Mouse (Mus musculus) heart, embryonic 15.5 days (tissue): ENCODE data around the gene Mroh7. TPM values are rescaled to one million over a fixed set of nuclear protein-coding genes. Genes with fewer than 3 reads are reported as not detected.

Experiments
- ATAC-seq: fragments of 200-750 bp; cut with Nextera tagmentation; replicated peaks from 2 replicates; pipeline ENCODE4 v1.8.0; 2017; ENCODE audit warnings: low read depth, moderate TSS enrichment; ENCODE audit not compliant: insufficient number of reproducible peaks, insufficient read depth, low FRiP score
- H3K27ac ChIP-seq: fragments of 300-500 bp; sonication (generic); 2 replicates; pipeline ENCODE4 v1.5.1; 2015; ENCODE audit warnings: mild to moderate bottlenecking, inconsistent platforms
- H3K27me3 ChIP-seq: fragments of 300-500 bp; sonication (generic); 2 replicates; pipeline ENCODE4 v1.6.1; 2015; ENCODE audit warnings: inconsistent platforms
- H3K36me3 ChIP-seq: fragments of 300-500 bp; sonication (generic); 2 replicates; pipeline ENCODE4 v1.6.1; 2015; ENCODE audit warnings: mild to moderate bottlenecking, inconsistent platforms
- H3K4me1 ChIP-seq: fragments of 300-500 bp; sonication (generic); replicated peaks from 2 replicates; pipeline ENCODE4 v1.6.1; 2015; ENCODE audit warnings: inconsistent platforms
- H3K4me2 ChIP-seq: fragments of 300-500 bp; sonication (generic); 2 replicates; pipeline ENCODE4 v1.6.1; 2015; ENCODE audit warnings: inconsistent platforms, mild to moderate bottlenecking, moderate library complexity
- H3K4me3 ChIP-seq: fragments of 300-500 bp; sonication (generic); 2 replicates; pipeline ENCODE4 v1.5.1; 2015; ENCODE audit warnings: mild to moderate bottlenecking, inconsistent platforms
- H3K9ac ChIP-seq: fragments of 300-500 bp; sonication (generic); 2 replicates; pipeline ENCODE4 v1.6.1; 2015; ENCODE audit warnings: mild to moderate bottlenecking, inconsistent platforms
- H3K9me3 ChIP-seq: fragments of 300-500 bp; sonication (generic); replicated peaks from 2 replicates; pipeline ENCODE4 v1.6.1; 2016; ENCODE audit warnings: inconsistent platforms
- WGBS: fragments of 180-500 bp; shearing (Covaris S2); methylation state at CpG from one replicate; pipeline ENCODE4 v1.1.7; 2015; ENCODE audit warnings: mixed read lengths; 5-methylcytosine and 5-hydroxymethylcytosine counted together
- polyA plus RNA-seq: library from polyadenylated mRNA; unstranded; fragments of >200 nt; fragmentation: Nextera tagmentation; extraction: Ambion mirVana; gene quantifications from 2 replicates; pipeline ENCODE4 v1.2.1, GENCODE M21; 2015

Gene Mroh7
- polyA plus RNA-seq, 1 experiment from 2014 or later = 0.68 TPM

DNA sequence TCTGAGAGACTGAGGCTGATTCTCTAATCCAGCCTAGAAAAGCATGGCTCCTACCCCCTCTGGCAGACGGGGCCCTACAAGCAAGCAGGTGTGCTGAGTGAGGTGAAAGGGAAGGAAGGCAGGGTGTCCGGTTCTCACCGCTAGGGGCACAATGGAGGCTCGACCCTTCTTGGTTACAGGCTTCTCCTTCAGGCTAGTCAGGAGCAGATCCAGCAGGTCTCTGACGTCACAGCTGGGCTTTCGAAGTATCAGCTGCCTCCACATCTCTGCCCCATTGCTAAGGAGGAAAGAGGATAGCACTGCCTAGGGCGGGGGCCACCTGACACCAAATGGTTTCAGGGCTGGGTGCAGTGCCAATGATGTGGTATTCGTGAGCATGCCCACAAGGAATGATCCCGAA, 30.7 kb downstream of the Mroh7 start:
- WGBS = 16% methylated on average over 9 of the region's 9 CpGs
- no peak overlapping the region for H3K9ac ChIP-seq
- no peaks in the 10 kb centered on the region for H3K36me3 ChIP-seq
- no peaks in the 10 kb centered on the region; the same call in none of the 2 replicates for H3K4me1 ChIP-seq
- H3K4me2 ChIP-seq = no peak overlapping the region
- ATAC-seq = 0 out of 2 replicates have a peak, but pooled peaks have one; percentile 37
- H3K27me3 ChIP-seq = peaks cover 27% of the 10 kb centered on the region
- H3K9me3 ChIP-seq = no peaks in the 10 kb centered on the region
- no peak overlapping the region for H3K4me3 ChIP-seq
- no peak overlapping the region for H3K27ac ChIP-seq

DNA sequence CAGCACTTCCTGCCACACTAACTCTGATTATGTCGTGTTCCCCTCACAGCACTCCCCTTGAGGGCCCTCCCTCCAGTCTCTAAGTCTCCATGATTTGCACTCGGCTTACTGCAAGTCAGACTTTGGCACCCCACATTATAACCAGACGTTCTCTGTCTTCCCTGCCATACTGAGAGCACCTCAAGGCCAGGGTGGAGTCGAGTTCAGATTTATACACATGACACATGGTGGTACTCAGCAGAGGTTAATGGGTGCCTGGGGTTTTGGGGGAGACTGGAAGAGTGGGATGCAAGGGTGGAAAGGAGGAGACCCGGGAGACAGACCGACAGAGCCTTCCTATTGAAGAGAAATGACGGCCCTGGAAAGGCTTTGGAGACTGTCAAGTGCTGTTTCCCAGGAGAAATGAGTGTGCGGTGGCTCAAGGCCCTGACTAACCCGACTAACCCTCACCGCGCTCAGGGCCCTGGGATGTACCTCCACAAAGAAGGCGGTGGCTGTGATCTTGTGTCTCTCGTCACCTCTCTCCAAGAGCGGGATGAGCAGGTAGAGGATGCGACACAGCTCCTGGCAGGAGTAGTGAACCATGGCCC, 36.8 kb downstream of the Mroh7 start:
- no peaks in the 10 kb centered on the region for H3K36me3 ChIP-seq
- WGBS = 72% methylated on average over 15 of the region's 15 CpGs
- H3K9ac ChIP-seq = no peak overlapping the region
- H3K4me3 ChIP-seq = no peak overlapping the region
- H3K4me2 ChIP-seq = no peak overlapping the region
- no peak overlapping the region for H3K27ac ChIP-seq
- H3K4me1 ChIP-seq = no peaks in the 10 kb centered on the region
- no peak for ATAC-seq
- H3K9me3 ChIP-seq = no peaks in the 10 kb centered on the region
- no peaks in the 10 kb centered on the region for H3K27me3 ChIP-seq

DNA sequence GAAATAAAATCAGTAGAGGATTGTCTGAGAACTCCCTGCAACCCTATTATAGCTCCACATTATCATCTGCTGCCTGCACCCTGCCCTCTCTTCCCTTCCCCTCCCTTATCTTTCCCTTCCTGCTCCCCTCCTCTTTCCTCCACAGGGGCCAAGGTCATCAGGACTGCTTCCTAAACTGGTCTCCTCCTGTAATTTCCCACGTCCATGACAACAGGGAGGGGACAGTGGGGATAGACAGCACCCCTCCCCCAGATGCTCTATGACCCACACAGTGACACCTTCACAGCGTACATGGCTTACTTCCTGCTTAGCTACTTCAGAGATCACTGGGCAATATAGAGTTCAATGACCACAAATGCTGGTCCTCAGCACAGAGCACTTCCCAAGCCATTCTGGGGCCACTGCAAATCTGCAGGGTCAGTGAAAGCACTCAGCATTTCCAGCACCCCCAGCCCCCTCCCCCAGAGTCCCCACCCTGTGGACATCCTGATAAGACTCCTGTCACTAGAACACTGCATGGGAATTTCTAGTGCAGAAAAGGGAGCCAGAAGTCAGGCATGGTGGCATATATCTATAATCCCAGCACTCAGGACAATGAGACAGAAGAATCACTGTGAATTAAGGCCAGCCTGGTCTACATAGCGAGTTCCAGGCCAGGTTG, 42.0 kb downstream of the Mroh7 start:
- ATAC-seq = peak; percentile 77
- Histone ChIP-seq H3K4me2 (no peak overlapping the region), H3K4me3 (no peak overlapping the region), H3K9ac (no peak overlapping the region), H3K36me3 (no peaks in the 10 kb centered on the region), H3K9me3 (no peaks in the 10 kb centered on the region), H3K27ac (peak overlapping the region; percentile 46), H3K27me3 (no peaks in the 10 kb centered on the region), H3K4me1 (no peaks in the 10 kb centered on the region)
- 29% methylated on average over 3 of the region's 3 CpGs for WGBS

DNA sequence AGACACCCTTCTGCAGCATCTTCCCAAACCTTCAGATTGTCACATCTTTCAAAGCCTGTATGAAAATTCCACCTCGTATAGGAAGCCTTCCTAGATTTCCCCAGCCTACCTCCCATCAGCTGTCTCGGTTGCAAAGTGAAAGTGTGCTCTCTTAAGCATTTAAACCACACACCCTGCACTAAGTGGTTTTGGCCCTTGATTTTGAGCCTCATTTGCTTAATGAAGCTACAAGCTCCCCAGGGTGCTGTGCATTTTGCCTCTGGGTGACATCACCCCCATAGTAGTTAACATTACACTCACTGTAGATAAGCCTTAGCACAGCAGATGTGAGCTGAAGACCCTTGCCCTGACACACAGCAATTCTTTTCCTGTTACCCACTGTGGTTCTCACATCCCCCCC, 49.8 kb downstream of the Mroh7 start:
- Histone ChIP-seq H3K4me3 (no peak overlapping the region), H3K36me3 (peaks cover 11% of the 10 kb centered on the region), H3K4me2 (no peak overlapping the region), H3K4me1 (peaks cover 10% of the 10 kb centered on the region), H3K27ac (no peak overlapping the region), H3K9me3 (no peaks in the 10 kb centered on the region), H3K27me3 (no peaks in the 10 kb centered on the region), H3K9ac (no peak overlapping the region)
- 54% methylated on average over 2 of the region's 2 CpGs for whole genome bisulfite sequencing
- ATAC-seq = no peak

DNA sequence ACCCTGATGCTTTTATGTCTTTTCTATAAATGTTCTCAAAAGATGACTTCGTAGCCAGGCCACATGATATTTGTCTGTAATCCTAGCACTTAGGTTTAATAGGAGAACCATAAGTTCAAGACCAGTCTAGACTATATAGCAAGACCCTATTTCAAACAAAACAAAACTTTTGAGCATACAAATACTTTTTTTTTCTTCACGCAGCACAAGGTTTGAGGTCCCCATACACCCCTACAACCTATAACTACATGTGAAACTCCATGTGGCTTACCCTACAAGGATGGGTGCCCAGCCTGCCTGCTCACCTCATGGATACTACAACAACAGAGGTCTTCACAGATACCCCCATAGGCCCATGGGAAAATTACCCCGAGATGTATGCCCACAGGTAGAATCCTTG, 51.6 kb downstream of the Mroh7 start:
- H3K27ac ChIP-seq = no peak overlapping the region
- peak overlapping the region; percentile 79 for H3K4me2 ChIP-seq
- peak overlapping the region; percentile 87 for H3K4me3 ChIP-seq
- no peak overlapping the region for H3K9ac ChIP-seq
- 44% methylated on average over 3 of the region's 3 CpGs for WGBS
- H3K9me3 ChIP-seq = no peaks in the 10 kb centered on the region
- no peak for ATAC-seq
- peaks cover 10% of the 10 kb centered on the region for H3K4me1 ChIP-seq
- H3K36me3 ChIP-seq = peaks cover 24% of the 10 kb centered on the region
- H3K27me3 ChIP-seq = no peaks in the 10 kb centered on the region

DNA sequence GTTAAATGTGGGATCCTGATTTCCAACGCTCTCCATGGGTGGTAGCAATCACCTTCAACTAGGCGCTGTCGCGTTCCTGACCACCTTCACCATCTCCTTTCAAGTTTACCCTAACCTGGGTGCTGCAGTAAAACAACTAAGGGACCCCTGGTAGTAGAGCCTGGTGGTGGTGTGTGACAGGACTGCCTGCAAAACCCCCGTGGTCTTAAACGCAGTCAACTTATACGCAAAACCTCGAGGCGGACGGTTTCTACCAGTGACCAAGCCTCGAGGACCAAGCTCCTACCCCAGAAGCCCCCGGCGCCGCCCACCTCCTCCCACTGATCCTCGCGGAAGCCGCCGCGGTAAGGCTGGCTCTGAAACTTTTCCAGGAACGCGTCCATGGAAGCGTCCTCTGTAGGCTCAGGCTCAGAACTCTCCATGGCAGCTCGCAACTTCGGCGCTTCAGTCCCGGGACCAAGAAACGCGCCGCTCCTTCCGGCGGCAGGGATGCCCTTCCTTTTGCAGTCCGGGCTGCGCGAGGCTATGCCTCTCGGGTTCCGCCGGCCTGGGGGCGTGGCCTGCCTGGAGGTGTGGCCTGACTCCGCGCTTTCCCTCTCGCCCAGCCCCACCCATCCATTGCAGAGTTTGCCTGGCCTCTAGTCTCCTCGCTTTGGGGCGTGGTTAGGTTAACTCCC, 52.1 kb downstream of the Mroh7 start, which contains the start of gene Ttc4:
Ttc4 (minus strand) TSS at position 503 of the 677 bp plus-strand sequence.
- H3K4me2 ChIP-seq = peak within 1 kb of the TSS; percentile 79
- peaks cover 28% of the 10 kb centered on the region for H3K36me3 ChIP-seq
- peak; percentile 94 for ATAC-seq
- H3K9ac ChIP-seq = peak within 1 kb of the TSS; percentile 89
- H3K9me3 ChIP-seq = no peaks in the 10 kb centered on the region
- peaks cover 10% of the 10 kb centered on the region for H3K4me1 ChIP-seq
- H3K27ac ChIP-seq = peak within 1 kb of the TSS; percentile 72
- no peaks in the 10 kb centered on the region for H3K27me3 ChIP-seq
- peak within 1 kb of the TSS; percentile 87 for H3K4me3 ChIP-seq
- under 1% methylated on average over 43 of the region's 43 CpGs for WGBS

DNA sequence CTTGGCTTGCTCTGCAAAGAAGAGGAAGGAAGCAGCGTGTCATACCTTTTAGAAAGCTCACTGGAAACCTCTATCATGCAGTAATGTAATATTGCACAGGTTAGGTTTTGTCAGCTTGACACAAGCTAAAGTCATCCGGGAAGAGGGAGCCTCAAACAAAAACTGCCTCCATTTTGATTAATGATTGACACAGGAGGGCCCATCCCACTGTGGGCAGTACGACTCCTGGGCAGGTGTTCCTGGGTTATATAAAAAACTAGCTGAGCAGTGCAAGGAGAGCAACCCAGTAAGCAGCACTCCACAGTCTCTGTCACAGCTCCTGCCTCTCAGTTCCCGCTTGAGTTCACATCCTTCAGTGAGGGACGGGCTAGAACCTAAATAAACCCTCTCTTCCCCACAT, 54.0 kb downstream of the Mroh7 start:
- 85% methylated on average over 5 of the region's 5 CpGs for WGBS
- H3K27ac ChIP-seq = no peak overlapping the region
- no peak for ATAC-seq
- no peak overlapping the region for H3K4me3 ChIP-seq
- H3K4me2 ChIP-seq = no peak overlapping the region
- no peaks in the 10 kb centered on the region for H3K9me3 ChIP-seq
- H3K4me1 ChIP-seq = peaks cover 10% of the 10 kb centered on the region
- H3K36me3 ChIP-seq = peaks cover 44% of the 10 kb centered on the region
- H3K27me3 ChIP-seq = no peaks in the 10 kb centered on the region
- H3K9ac ChIP-seq = no peak overlapping the region

DNA sequence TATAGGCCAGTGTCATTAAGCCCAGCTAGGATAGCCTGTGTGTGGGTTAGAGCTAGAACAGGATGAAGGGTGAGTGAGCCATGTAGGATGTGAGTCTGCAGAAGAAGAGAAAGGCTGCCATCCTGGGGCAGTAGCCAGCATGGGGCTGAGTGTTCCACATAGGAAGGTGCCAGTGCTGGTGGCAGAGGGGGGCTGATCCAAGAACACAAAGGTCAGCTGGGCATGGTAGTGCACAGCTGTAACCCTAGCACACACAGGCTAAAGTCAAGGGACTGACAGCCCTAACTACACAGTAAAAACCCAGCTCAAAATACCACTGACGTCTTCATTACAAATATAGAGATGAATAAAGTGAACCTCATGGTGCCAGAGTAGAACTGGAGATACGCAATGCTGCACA, 64.2 kb downstream of the Mroh7 start:
- Histone ChIP-seq H3K27ac (no peak overlapping the region), H3K36me3 (peaks cover 96% of the 10 kb centered on the region)

DNA sequence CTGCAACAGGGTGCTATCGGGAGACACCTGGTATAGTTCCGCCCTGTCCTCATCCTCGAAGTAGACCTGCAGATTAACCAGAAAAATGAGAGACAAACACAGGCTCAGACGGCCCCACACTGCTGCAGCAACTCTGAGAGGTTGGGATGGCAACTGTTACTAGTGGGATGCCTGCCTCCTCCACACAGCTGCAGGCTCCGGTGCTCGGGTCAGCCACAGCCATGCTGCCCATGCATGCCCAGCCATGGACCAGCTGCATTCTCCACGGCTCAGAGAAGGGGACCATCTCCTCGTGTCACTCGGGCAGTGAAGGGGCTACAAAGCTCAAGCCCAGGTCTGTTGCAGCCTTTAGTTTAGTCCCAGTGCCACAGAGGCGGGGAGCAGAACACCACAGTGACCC, 65.1 kb downstream of the Mroh7 start:
- Histone ChIP-seq H3K27me3 (no peaks in the 10 kb centered on the region), H3K4me3 (no peak overlapping the region), H3K36me3 (peaks cover 98% of the 10 kb centered on the region), H3K9me3 (no peaks in the 10 kb centered on the region), H3K27ac (no peak overlapping the region), H3K4me2 (no peak overlapping the region), H3K4me1 (no peaks in the 10 kb centered on the region), H3K9ac (no peak overlapping the region)
- 89% methylated on average over 10 of the region's 10 CpGs for WGBS
- no peak for ATAC-seq

More for the DNA sequence above, 64.2 kb downstream of the Mroh7 start:
- Histone ChIP-seq H3K4me1 (no peaks in the 10 kb centered on the region), H3K4me2 (no peak overlapping the region), H3K4me3 (no peak overlapping the region), H3K9ac (no peak overlapping the region), H3K9me3 (no peaks in the 10 kb centered on the region), H3K27me3 (no peaks in the 10 kb centered on the region)
- WGBS = 85% methylated on average over 2 of the region's 2 CpGs
- no peak for ATAC-seq

DNA sequence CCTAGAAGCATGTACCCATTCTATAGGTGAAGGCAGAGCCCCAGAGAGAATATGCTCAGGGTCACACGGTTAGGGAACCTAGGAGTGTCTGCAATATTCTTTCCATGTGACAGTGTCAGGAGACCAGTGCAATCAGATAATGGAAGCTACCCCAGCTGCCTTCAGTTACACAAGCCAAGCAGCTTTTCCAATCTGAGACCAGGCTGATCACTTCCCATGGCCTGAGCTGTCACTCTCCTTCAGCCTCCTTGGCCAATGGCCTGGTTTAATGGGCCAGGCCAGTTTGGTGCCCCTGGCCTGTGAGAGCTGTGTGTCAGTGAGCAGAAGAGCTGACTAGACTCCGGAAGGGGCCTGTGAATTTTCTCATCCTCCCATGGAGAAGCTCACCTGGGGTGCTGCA, 65.5 kb downstream of the Mroh7 start:
- WGBS = 89% methylated on average over 2 of the region's 2 CpGs
- H3K4me2 ChIP-seq = no peak overlapping the region
- no peaks in the 10 kb centered on the region for H3K27me3 ChIP-seq
- H3K9me3 ChIP-seq = no peaks in the 10 kb centered on the region
- H3K27ac ChIP-seq = no peak overlapping the region
- H3K9ac ChIP-seq = no peak overlapping the region
- H3K4me1 ChIP-seq = no peaks in the 10 kb centered on the region
- peaks cover 98% of the 10 kb centered on the region for H3K36me3 ChIP-seq
- ATAC-seq = no peak
- no peak overlapping the region for H3K4me3 ChIP-seq

DNA sequence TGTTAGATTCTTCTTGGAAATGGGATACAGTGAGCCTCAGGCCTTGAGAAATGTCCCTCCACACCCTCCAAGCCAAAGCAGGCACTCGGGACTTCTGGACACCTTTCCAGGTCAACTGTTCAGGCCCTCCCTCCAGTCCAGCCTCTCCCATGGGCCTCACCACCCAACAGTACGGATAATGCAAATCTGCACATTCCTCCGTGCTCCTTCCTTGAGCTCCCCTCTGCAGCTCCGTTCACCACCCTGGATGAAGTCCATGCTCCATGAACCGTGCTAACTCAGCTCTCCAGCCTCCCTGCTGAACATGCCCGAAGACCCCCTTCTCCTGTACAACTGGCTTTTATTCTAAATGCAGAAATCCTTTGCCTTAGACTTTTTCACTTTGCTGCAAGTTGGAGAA, 66.0 kb downstream of the Mroh7 start:
- Histone ChIP-seq H3K9me3 (no peaks in the 10 kb centered on the region), H3K9ac (no peak overlapping the region), H3K4me3 (no peak overlapping the region), H3K4me1 (no peaks in the 10 kb centered on the region), H3K36me3 (peaks cover 98% of the 10 kb centered on the region), H3K4me2 (no peak overlapping the region), H3K27ac (no peak overlapping the region), H3K27me3 (no peaks in the 10 kb centered on the region)
- WGBS = 81% methylated on average over 6 of the region's 6 CpGs
- ATAC-seq = no peak
